Mouse (Mus musculus): ENCODE measurements at regions not wholly inside any gene's neighbourhood (a gene's known extent, or its start where the extent isn't known, plus 50 kb on each side); places are given as distances from the start of the nearest gene placed in this dataset.

- Histone ChIP-seq H3K4me3 (no peak overlapping the region), H3K27me3 (no peaks in the 10 kb centered on the region), H3K4me2 (replicated peaks) (no peak overlapping the region), H3K36me3 (no peaks in the 10 kb centered on the region), H3K9me3 (no peaks in the 10 kb centered on the region), H3K27ac (replicated peaks) (no peak overlapping the region), H3K4me1 (no peaks in the 10 kb centered on the region), H3K9ac (replicated peaks) (no peak overlapping the region)
- 83% methylated on average over 2 of the region's 2 CpGs for WGBS
- no peak for ATAC-seq (ENCODE audit: low FRiP score, low read depth)
These were observed 611.9 kb upstream of the Cited2 start for GRCm38 (mm10) chr10:17111071-17111470.

DNA sequence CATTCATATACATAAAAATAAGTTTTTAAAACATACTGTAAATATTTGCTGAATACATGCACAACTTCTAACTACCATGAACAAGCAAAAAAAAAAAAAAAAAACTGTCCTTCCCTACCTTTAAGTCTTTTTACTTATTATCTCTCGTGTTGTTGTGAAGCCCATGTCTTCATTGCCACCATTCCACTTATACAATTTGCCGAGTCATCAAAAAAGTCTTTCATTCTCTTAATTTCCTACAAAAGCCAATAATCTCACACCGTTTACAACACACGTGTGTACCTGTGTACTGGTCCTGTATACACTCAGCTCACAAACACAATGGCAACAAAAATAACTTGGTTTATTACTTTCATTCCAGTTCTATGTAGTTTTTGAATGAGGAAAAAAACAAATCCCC, 608.2 kb upstream of the Cited2 start:
- ATAC-seq (ENCODE audit: low FRiP score, low read depth), result no peak
- Histone ChIP-seq H3K27ac (replicated peaks) (no peak overlapping the region), H3K4me2 (replicated peaks) (no peak overlapping the region), H3K9ac (replicated peaks) (no peak overlapping the region), H3K9me3 (no peaks in the 10 kb centered on the region), H3K36me3 (no peaks in the 10 kb centered on the region), H3K27me3 (no peaks in the 10 kb centered on the region), H3K4me3 (no peak overlapping the region), H3K4me1 (no peaks in the 10 kb centered on the region)
- WGBS, result 94% methylated on average over 4 of the region's 4 CpGs

- H3K4me2 ChIP-seq (replicated peaks), result no peak overlapping the region
- no peaks in the 10 kb centered on the region for H3K27me3 ChIP-seq
- H3K4me3 ChIP-seq, result no peak overlapping the region
- H3K9ac ChIP-seq (replicated peaks), result no peak overlapping the region
- no peak for ATAC-seq (ENCODE audit: low FRiP score, low read depth)
- no peaks in the 10 kb centered on the region for H3K36me3 ChIP-seq
- 95% methylated on average over 4 of the region's 4 CpGs for WGBS
- H3K4me1 ChIP-seq, result no peaks in the 10 kb centered on the region
- peaks cover 7% of the 10 kb centered on the region; the same call in 1 of the 2 replicates for H3K9me3 ChIP-seq
- no peak overlapping the region for H3K27ac ChIP-seq (replicated peaks)
These were observed 593.4 kb upstream of the Cited2 start for GRCm38 (mm10) chr10:17129391-17130163.

DNA sequence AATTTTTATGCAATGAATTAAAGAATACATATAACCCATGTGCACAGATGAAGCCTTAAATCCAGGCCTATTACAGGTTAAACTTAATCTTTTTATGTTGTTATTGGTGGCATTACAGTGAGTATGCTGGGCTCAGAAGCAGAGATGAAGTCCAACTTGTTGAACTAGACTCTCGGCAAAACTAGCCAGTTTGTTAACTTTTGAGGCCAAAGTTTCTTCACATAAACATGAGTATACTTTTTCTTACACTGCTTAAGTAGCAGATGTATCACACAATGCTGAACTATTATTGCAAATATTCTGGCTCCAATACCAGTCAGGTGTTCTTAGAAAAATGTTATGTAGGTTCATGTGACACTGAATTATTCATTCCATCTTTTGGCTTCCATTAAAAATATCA, 592.4 kb upstream of the Cited2 start:
- Histone ChIP-seq H3K36me3 (no peaks in the 10 kb centered on the region), H3K9me3 (no peaks in the 10 kb centered on the region), H3K4me1 (no peaks in the 10 kb centered on the region), H3K27me3 (no peaks in the 10 kb centered on the region), H3K27ac (replicated peaks) (no peak overlapping the region), H3K4me2 (replicated peaks) (no peak overlapping the region), H3K4me3 (no peak overlapping the region), H3K9ac (replicated peaks) (no peak overlapping the region)
- 91% methylated on average over 1 of the region's 1 CpGs for WGBS
- ATAC-seq (ENCODE audit: low FRiP score, low read depth), result no peak

DNA sequence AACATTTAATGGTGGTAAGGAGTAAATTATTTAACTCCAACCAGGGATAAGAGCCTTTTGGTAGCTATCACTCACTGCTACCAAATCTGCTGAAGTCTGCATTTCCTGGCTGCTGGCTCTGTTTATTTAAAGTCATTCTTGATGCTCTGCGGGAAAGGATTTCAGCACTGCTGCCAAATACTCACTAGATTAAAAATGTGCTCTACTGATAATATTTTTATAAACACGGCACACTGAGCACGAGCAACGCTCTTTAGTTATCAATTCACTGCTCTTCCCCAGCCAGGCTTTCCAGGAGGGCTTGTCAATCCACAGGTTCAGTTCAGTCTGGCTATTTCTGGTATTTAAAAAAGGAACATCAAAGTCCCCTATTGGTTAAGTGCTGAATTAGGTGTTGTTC, 591.3 kb upstream of the Cited2 start:
- no peaks in the 10 kb centered on the region for H3K9me3 ChIP-seq
- no peak overlapping the region for H3K27ac ChIP-seq (replicated peaks)
- no peaks in the 10 kb centered on the region for H3K36me3 ChIP-seq
- H3K4me2 ChIP-seq (replicated peaks), result no peak overlapping the region
- no peak overlapping the region for H3K9ac ChIP-seq (replicated peaks)
- no peak overlapping the region for H3K4me3 ChIP-seq
- ATAC-seq (ENCODE audit: low FRiP score, low read depth), result no peak
- H3K4me1 ChIP-seq, result no peaks in the 10 kb centered on the region
- H3K27me3 ChIP-seq, result no peaks in the 10 kb centered on the region
- WGBS, result 78% methylated on average over 4 of the region's 4 CpGs

GRCm38 (mm10) chr10:17175385-17175784, 547.6 kb upstream of the Cited2 start:
- no peak overlapping the region for H3K9ac ChIP-seq (replicated peaks)
- 70% methylated on average over 3 of the region's 3 CpGs for WGBS
- no peak overlapping the region for H3K4me2 ChIP-seq (replicated peaks)
- H3K27me3 ChIP-seq, result no peaks in the 10 kb centered on the region
- ATAC-seq (ENCODE audit: low FRiP score, low read depth), result no peak
- no peak overlapping the region for H3K4me3 ChIP-seq
- H3K4me1 ChIP-seq, result peaks cover 10% of the 10 kb centered on the region; the same call in 1 of the 2 replicates
- no peaks in the 10 kb centered on the region for H3K9me3 ChIP-seq
- H3K36me3 ChIP-seq, result no peaks in the 10 kb centered on the region
- no peak overlapping the region for H3K27ac ChIP-seq (replicated peaks)

- WGBS, result 31% methylated on average over 1 of the region's 1 CpGs
- Histone ChIP-seq H3K36me3 (no peaks in the 10 kb centered on the region), H3K9ac (replicated peaks) (no peak overlapping the region), H3K27ac (replicated peaks) (no peak overlapping the region), H3K4me3 (no peak overlapping the region), H3K4me2 (replicated peaks) (no peak overlapping the region), H3K9me3 (no peaks in the 10 kb centered on the region), H3K27me3 (no peaks in the 10 kb centered on the region), H3K4me1 (peaks cover 10% of the 10 kb centered on the region; the same call in 1 of the 2 replicates)
- ATAC-seq (ENCODE audit: low FRiP score, low read depth), result no peak
These were observed 546.0 kb upstream of the Cited2 start for GRCm38 (mm10) chr10:17177054-17177453.

- Histone ChIP-seq H3K4me1 (peaks cover 10% of the 10 kb centered on the region; the same call in 1 of the 2 replicates), H3K9me3 (no peaks in the 10 kb centered on the region), H3K4me2 (replicated peaks) (no peak overlapping the region), H3K27ac (replicated peaks) (0 out of 2 replicates have a peak overlapping the region, but pooled peaks have one; percentile 15), H3K27me3 (no peaks in the 10 kb centered on the region), H3K36me3 (no peaks in the 10 kb centered on the region), H3K9ac (replicated peaks) (no peak overlapping the region), H3K4me3 (no peak overlapping the region)
- WGBS, result 63% methylated on average over 4 of the region's 4 CpGs
- ATAC-seq (ENCODE audit: low FRiP score, low read depth), result no peak
These were observed 545.3 kb upstream of the Cited2 start for GRCm38 (mm10) chr10:17177503-17178278.

- no peak overlapping the region; the same call in 1 of the 2 replicates for H3K27ac ChIP-seq (replicated peaks)
- H3K27me3 ChIP-seq, result no peaks in the 10 kb centered on the region
- H3K9ac ChIP-seq (replicated peaks), result no peak overlapping the region
- no peak overlapping the region for H3K4me2 ChIP-seq (replicated peaks)
- no peaks in the 10 kb centered on the region for H3K9me3 ChIP-seq
- no peaks in the 10 kb centered on the region for H3K36me3 ChIP-seq
- peak; percentile 78 for ATAC-seq (ENCODE audit: low FRiP score, low read depth)
- H3K4me3 ChIP-seq, result no peak overlapping the region
- H3K4me1 ChIP-seq, result peaks cover 10% of the 10 kb centered on the region; the same call in 1 of the 2 replicates
These were observed 544.4 kb upstream of the Cited2 start for GRCm38 (mm10) chr10:17178627-17179026.

GRCm38 (mm10) chr10:17184418-17184817, 538.6 kb upstream of the Cited2 start:
- Histone ChIP-seq H3K36me3 (no peaks in the 10 kb centered on the region), H3K9ac (replicated peaks) (no peak overlapping the region), H3K9me3 (no peaks in the 10 kb centered on the region), H3K27me3 (no peaks in the 10 kb centered on the region), H3K4me3 (no peak overlapping the region), H3K4me1 (no peaks in the 10 kb centered on the region), H3K27ac (replicated peaks) (no peak overlapping the region), H3K4me2 (replicated peaks) (no peak overlapping the region)
- ATAC-seq (ENCODE audit: low FRiP score, low read depth), result no peak
- 75% methylated on average over 2 of the region's 2 CpGs for WGBS

GRCm38 (mm10) chr10:17196205-17196604, 526.8 kb upstream of the Cited2 start:
- H3K27me3 ChIP-seq, result no peaks in the 10 kb centered on the region
- H3K4me1 ChIP-seq, result no peaks in the 10 kb centered on the region
- H3K4me2 ChIP-seq (replicated peaks), result no peak overlapping the region
- H3K36me3 ChIP-seq, result no peaks in the 10 kb centered on the region
- no peak overlapping the region for H3K4me3 ChIP-seq
- H3K27ac ChIP-seq (replicated peaks), result 0 out of 2 replicates have a peak overlapping the region, but pooled peaks have one; percentile 27
- 67% methylated on average over 12 of the region's 12 CpGs for WGBS
- no peak overlapping the region for H3K9ac ChIP-seq (replicated peaks)
- H3K9me3 ChIP-seq, result no peaks in the 10 kb centered on the region
- 0 out of 2 replicates have a peak, but pooled peaks have one; percentile 44 for ATAC-seq (ENCODE audit: low FRiP score, low read depth)

- Histone ChIP-seq H3K27me3 (no peaks in the 10 kb centered on the region), H3K27ac (replicated peaks) (no peak overlapping the region), H3K4me2 (replicated peaks) (no peak overlapping the region), H3K9me3 (no peaks in the 10 kb centered on the region), H3K4me3 (no peak overlapping the region), H3K36me3 (no peaks in the 10 kb centered on the region), H3K4me1 (no peaks in the 10 kb centered on the region), H3K9ac (replicated peaks) (no peak overlapping the region)
- 0 out of 2 replicates have a peak, but pooled peaks have one; percentile 16 for ATAC-seq (ENCODE audit: low FRiP score, low read depth)
- 31% methylated on average over 1 of the region's 1 CpGs for WGBS
These were observed 526.4 kb upstream of the Cited2 start for GRCm38 (mm10) chr10:17196636-17197035.
